Mouse (Mus musculus) lung, postnatal 0 days (tissue): ENCODE results near the gene Tbc1d9b. TPM values are rescaled to one million over a fixed set of nuclear protein-coding genes. Genes with fewer than 3 reads are reported as not detected.
A peak's percentile ranks its signal among the peaks of the same experiment; 100 is the strongest.

Experiments
- ATAC-seq: fragments of 200-750 bp; cut with Nextera tagmentation; 2 replicates; pipeline ENCODE4 v1.8.0; 2017; ENCODE audit warnings: moderate library complexity
- DNase-seq: peaks from one replicate; pipeline ENCODE4 v3.0.0-alpha.2; 2016; ENCODE audit warnings: low spot score
- H3K27ac ChIP-seq: fragments of 300-500 bp; sonication (generic); 2 replicates; pipeline ENCODE4 v1.5.1; 2014; ENCODE audit warnings: antibody characterized with exemption, mild to moderate bottlenecking, low read length, mixed read lengths
- H3K27me3 ChIP-seq: fragments of 300-500 bp; sonication (generic); replicated peaks from 2 replicates; pipeline ENCODE4 v1.6.1; 2014; ENCODE audit warnings: low read length, mixed read lengths; ENCODE audit not compliant: insufficient read depth
- H3K36me3 ChIP-seq: fragments of 300-500 bp; sonication (generic); 2 replicates; pipeline ENCODE4 v1.6.1; 2014; ENCODE audit warnings: low read length, mixed read lengths; ENCODE audit not compliant: insufficient read depth
- H3K4me1 ChIP-seq: fragments of 300-500 bp; sonication (generic); 2 replicates; pipeline ENCODE4 v1.6.1; 2014; ENCODE audit warnings: antibody characterized with exemption, low read depth, low read length, mixed read lengths; ENCODE audit not compliant: insufficient read depth
- H3K4me2 ChIP-seq: fragments of 300-500 bp; sonication (generic); replicated peaks from 2 replicates; pipeline ENCODE4 v1.6.1; 2014; ENCODE audit warnings: low read depth, mild to moderate bottlenecking, low read length, moderate library complexity, mixed read lengths
- H3K4me3 ChIP-seq: fragments of 300-500 bp; sonication (generic); 2 replicates; pipeline ENCODE4 v1.5.1; 2014; ENCODE audit warnings: low read depth, low read length
- H3K9ac ChIP-seq: fragments of 300-500 bp; sonication (generic); replicated peaks from 2 replicates; pipeline ENCODE4 v1.6.1; 2014; ENCODE audit warnings: low read depth, mild to moderate bottlenecking
- H3K9me3 ChIP-seq: fragments of 300-500 bp; sonication (generic); 2 replicates; pipeline ENCODE4 v1.6.1; 2016; ENCODE audit warnings: low read length, mixed read lengths
- CTCF ChIP-seq: IDR thresholded peaks from 2 replicates; pipeline ENCODE4 v1.5.1; 2016; ENCODE audit warnings: antibody characterized with exemption, mild to moderate bottlenecking
- EP300 ChIP-seq: IDR thresholded peaks from 2 replicates; pipeline ENCODE4 v1.6.1; 2016; ENCODE audit warnings: antibody characterized with exemption, mild to moderate bottlenecking, control low read depth
- WGBS: fragments of 180-500 bp; shearing (Covaris S2); extraction: QIAGEN DNeasy Blood & Tissue Kit; methylation state at CpG from one replicate; pipeline ENCODE4 v1.1.7; 2014; 5-methylcytosine and 5-hydroxymethylcytosine counted together
- polyA plus RNA-seq: library from polyadenylated mRNA; unstranded; fragments of >200 nt; fragmentation: Nextera tagmentation; extraction: Ambion mirVana; gene quantifications from 2 replicates; pipeline ENCODE4 v1.2.1, GENCODE M21; 2015

The Tbc1d9b gene
- polyA plus RNA-seq, 1 experiment from 2014 or later, result 26.1 TPM

DNA sequence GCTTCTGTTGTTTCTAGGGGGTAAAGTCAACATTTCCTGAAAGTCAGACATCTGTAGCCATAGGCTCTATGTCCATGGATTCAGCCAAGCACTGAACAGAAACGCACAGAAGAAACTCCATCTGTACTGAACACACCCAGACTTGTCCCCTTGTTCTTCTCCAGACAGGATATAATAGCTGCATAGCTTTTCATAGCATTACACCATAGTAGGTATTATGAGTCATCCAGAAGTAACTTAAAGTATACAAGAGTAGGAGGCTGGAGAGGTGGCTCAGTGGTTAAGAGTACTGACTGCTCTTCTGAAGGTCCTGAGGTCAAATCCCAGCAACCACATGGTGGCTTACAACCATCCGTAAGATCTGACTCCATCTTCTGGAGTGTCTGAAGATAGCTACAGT is 24.6 kb downstream of the Tbc1d9b start:
- DNase-seq (peak; percentile 62), ATAC-seq (peak; percentile 62)
- Histone ChIP-seq H3K4me3 (no peak overlapping the region), H3K27ac (no peak overlapping the region), H3K4me1 (no peaks in the 10 kb centered on the region), H3K27me3 (no peaks in the 10 kb centered on the region), H3K36me3 (peaks cover 53% of the 10 kb centered on the region; the same call in 1 of the 2 replicates), H3K9me3 (no peaks in the 10 kb centered on the region), H3K9ac (no peak overlapping the region), H3K4me2 (no peak overlapping the region)
- WGBS, result 79% methylated on average over 2 of the region's 2 CpGs
- no peak for TF ChIP-seq CTCF
- peak; percentile 53 for TF ChIP-seq EP300

- no peak for ATAC-seq
These were observed 25.6 kb downstream of the Tbc1d9b start for GRCm38 (mm10) chr11:50156725-50157258.

GRCm38 (mm10) chr11:50158346-50158745 is 27.1 kb downstream of the Tbc1d9b start:
- Histone ChIP-seq H3K4me2 (no peak overlapping the region), H3K27me3 (no peaks in the 10 kb centered on the region), H3K4me1 (no peaks in the 10 kb centered on the region), H3K36me3 (peaks cover 34% of the 10 kb centered on the region; the same call in 1 of the 2 replicates), H3K27ac (no peak overlapping the region), H3K9me3 (no peaks in the 10 kb centered on the region), H3K9ac (no peak overlapping the region), H3K4me3 (no peak overlapping the region)
- no peak for DNase-seq
- TF ChIP-seq EP300 (no peak), CTCF (no peak)
- no peak for ATAC-seq
- WGBS, result 91% methylated on average over 7 of the region's 7 CpGs

More at GRCm38 (mm10) chr11:50156725-50157258, 25.6 kb downstream of the Tbc1d9b start:
- H3K9me3 ChIP-seq, result no peaks in the 10 kb centered on the region
- H3K4me1 ChIP-seq, result no peaks in the 10 kb centered on the region
- no peak for TF ChIP-seq EP300
- no peak for TF ChIP-seq CTCF
- H3K4me3 ChIP-seq, result no peak overlapping the region
- WGBS, result 87% methylated on average over 16 of the region's 16 CpGs
- H3K36me3 ChIP-seq, result peaks cover 48% of the 10 kb centered on the region; the same call in 1 of the 2 replicates
- no peaks in the 10 kb centered on the region for H3K27me3 ChIP-seq
- H3K9ac ChIP-seq, result no peak overlapping the region
- no peak for DNase-seq
- no peak overlapping the region for H3K4me2 ChIP-seq
- H3K27ac ChIP-seq, result no peak overlapping the region

DNA sequence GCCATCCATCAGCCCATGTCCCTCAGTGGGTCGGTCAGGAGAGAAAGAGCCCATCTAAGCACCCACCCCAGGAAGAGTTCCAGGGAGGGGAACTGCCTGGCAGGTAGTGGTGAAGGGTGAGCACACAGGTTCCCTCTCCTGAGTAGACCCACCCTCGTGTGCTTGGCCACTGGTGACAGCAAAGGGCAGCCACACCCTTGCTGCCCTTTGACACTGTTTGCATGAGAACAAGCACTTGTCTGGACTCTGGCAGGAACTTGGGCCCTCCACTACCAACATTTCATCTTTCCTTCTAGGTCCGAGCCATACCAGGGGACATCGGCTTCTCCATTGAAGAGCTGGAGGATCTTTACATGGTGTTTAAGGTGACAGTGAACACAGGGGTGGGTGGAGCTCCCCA is 28.2 kb downstream of the Tbc1d9b start:
- Histone ChIP-seq H3K36me3 (peaks cover 34% of the 10 kb centered on the region; the same call in 1 of the 2 replicates), H3K27ac (no peak overlapping the region), H3K4me1 (no peaks in the 10 kb centered on the region), H3K9ac (no peak overlapping the region), H3K4me2 (no peak overlapping the region), H3K27me3 (no peaks in the 10 kb centered on the region), H3K4me3 (no peak overlapping the region), H3K9me3 (no peaks in the 10 kb centered on the region)
- DNase-seq, result no peak
- 71% methylated on average over 4 of the region's 4 CpGs for WGBS
- no peak for ATAC-seq
- no peak for TF ChIP-seq EP300
- no peak for TF ChIP-seq CTCF

GRCm38 (mm10) chr11:50161578-50162304 is 30.5 kb downstream of the Tbc1d9b start:
- WGBS, result 58% methylated on average over 10 of the region's 10 CpGs
- H3K9me3 ChIP-seq, result no peaks in the 10 kb centered on the region
- ATAC-seq, result peak; percentile 69
- no peaks in the 10 kb centered on the region for H3K27me3 ChIP-seq
- TF ChIP-seq CTCF, result peak; percentile 99
- TF ChIP-seq EP300, result no peak
- peak; percentile 81 for DNase-seq
- H3K4me3 ChIP-seq, result no peak overlapping the region
- no peak overlapping the region for H3K4me2 ChIP-seq
- no peak overlapping the region for H3K9ac ChIP-seq
- no peak overlapping the region for H3K27ac ChIP-seq
- H3K36me3 ChIP-seq, result peaks cover 33% of the 10 kb centered on the region
- no peaks in the 10 kb centered on the region for H3K4me1 ChIP-seq

GRCm38 (mm10) chr11:50162338-50163050 is 31.3 kb downstream of the Tbc1d9b start:
- Histone ChIP-seq H3K9ac (no peak overlapping the region), H3K27ac (no peak overlapping the region), H3K36me3 (peaks cover 26% of the 10 kb centered on the region), H3K9me3 (no peaks in the 10 kb centered on the region), H3K27me3 (no peaks in the 10 kb centered on the region), H3K4me1 (no peaks in the 10 kb centered on the region), H3K4me2 (no peak overlapping the region), H3K4me3 (no peak overlapping the region)
- ATAC-seq (peak; percentile 69), DNase-seq (peak; percentile 28)
- 92% methylated on average over 3 of the region's 3 CpGs for WGBS
- TF ChIP-seq EP300 (no peak), CTCF (no peak)
